Mouse (Mus musculus): ENCODE measurements around the gene Dlgap4. TPM values are rescaled to one million over a fixed set of nuclear protein-coding genes. Genes with fewer than 3 reads are reported as not detected.

Gene Dlgap4
- total and polyA plus RNA-seq, 3 experiments: 12.4 to 38.5 (median 12.7) TPM

- in situ Hi-C loops (cut with MboI; ENCODE audit: low pct_ligation_motif_present, low pct_unique_long_range_greater_than_20kb, low sequenced_read_pairs) (no loop called here), dilution Hi-C loops (cut with MboI; ENCODE audit: extremely low pct_ligation_motif_present, extremely low pct_unique_long_range_greater_than_20kb, low sequenced_read_pairs) (no loop called here)
- Histone ChIP-seq H3K79me2 (replicated peaks; ENCODE audit: control insufficient read depth, extremely low read depth, insufficient read depth, poor library complexity, severe bottlenecking) (no peaks in the 10 kb centered on the region), H3K27ac (ENCODE audit: insufficient read depth, low read depth) (no peak overlapping the region), H3K9me3 (replicated peaks; ENCODE audit: low read length) (no peaks in the 10 kb centered on the region), H3K4me2 (ENCODE audit: insufficient read depth, low read depth, poor library complexity, severe bottlenecking) (no peak overlapping the region), H3K9ac (ENCODE audit: insufficient read depth, low read depth) (no peak overlapping the region), H3K4me1 (ENCODE audit: control insufficient read depth in 1 of 2, insufficient read depth in 2 of 2) (no peaks in the 10 kb centered on the region), H3K36me3 (replicated peaks in 1 of 2; ENCODE audit: control insufficient read depth in 1 of 2, insufficient read depth in 1 of 2, low read length in 1 of 2) (peaks cover 21 to 42% of the 10 kb centered on the region in 2 experiments), H3K27me3 (replicated peaks) (no peaks in the 10 kb centered on the region), H3K4me3 (replicated peaks in 1 of 3; ENCODE audit: low read depth in 2 of 3, low read length in 2 of 3, poor library complexity in 1 of 3) (no peak overlapping the region)
- TF ChIP-seq PAX5 (IDR thresholded peaks at IDR 0.05; ENCODE audit: low read length): no peak
- no peak for TF ChIP-seq POLR2AphosphoS2 (IDR thresholded peaks at IDR 0.05; ENCODE audit: low read depth, low read length)
- TF ChIP-seq TBP (conservative IDR thresholded peaks at IDR 0.05; ENCODE audit: low read depth, low read length): no peak
- TF ChIP-seq POLR2A (IDR thresholded peaks at IDR 0.05; ENCODE audit: low read depth, low read length): no peak
- TF ChIP-seq MAX (IDR thresholded peaks at IDR 0.05; ENCODE audit: low read length): no peak
- no peak for TF ChIP-seq E2F4 (IDR thresholded peaks at IDR 0.05; ENCODE audit: insufficient replicate concordance, low read depth, low read length)
- no peak for TF ChIP-seq ZNF384 (IDR thresholded peaks at IDR 0.05; ENCODE audit: low read depth, low read length)
- no peak for TF ChIP-seq UBTF (IDR thresholded peaks at IDR 0.05; ENCODE audit: low read depth, low read length)
- no peak for TF ChIP-seq CHD2 (IDR thresholded peaks at IDR 0.05; ENCODE audit: low read length)
- no peak for TF ChIP-seq HCFC1 (IDR thresholded peaks at IDR 0.05; ENCODE audit: low read depth, low read length)
- TF ChIP-seq RCOR1 (conservative IDR thresholded peaks at IDR 0.05; ENCODE audit: low read depth, low read length): no peak
- no peak for TF ChIP-seq SMC3 (IDR thresholded peaks at IDR 0.05; ENCODE audit: low read depth, low read length)
- TF ChIP-seq USF2 (conservative IDR thresholded peaks at IDR 0.05; ENCODE audit: low read depth, low read length): no peak
- TF ChIP-seq MEF2A (IDR thresholded peaks at IDR 0.05; ENCODE audit: borderline replicate concordance, low read depth, low read length): no peak
- no peak for TF ChIP-seq MXI1 (IDR thresholded peaks at IDR 0.05; ENCODE audit: low read depth, low read length)
- TF ChIP-seq JUN (IDR thresholded peaks at IDR 0.05; ENCODE audit: insufficient read depth, low read depth, low read length): no peak
- no peak for TF ChIP-seq MAZ (IDR thresholded peaks at IDR 0.05; ENCODE audit: low read depth, low read length)
- TF ChIP-seq JUND (conservative IDR thresholded peaks at IDR 0.05; ENCODE audit: low read depth, low read length): no peak
- no peak for TF ChIP-seq ZKSCAN1 (IDR thresholded peaks at IDR 0.05; ENCODE audit: borderline replicate concordance, low read depth, low read length)
- no peak for DNase-seq (ENCODE audit: extremely low read depth)
Observed at GRCm38 (mm10) chr2:156571521-156571920, 42.0 kb upstream of the Dlgap4 start.

DNA sequence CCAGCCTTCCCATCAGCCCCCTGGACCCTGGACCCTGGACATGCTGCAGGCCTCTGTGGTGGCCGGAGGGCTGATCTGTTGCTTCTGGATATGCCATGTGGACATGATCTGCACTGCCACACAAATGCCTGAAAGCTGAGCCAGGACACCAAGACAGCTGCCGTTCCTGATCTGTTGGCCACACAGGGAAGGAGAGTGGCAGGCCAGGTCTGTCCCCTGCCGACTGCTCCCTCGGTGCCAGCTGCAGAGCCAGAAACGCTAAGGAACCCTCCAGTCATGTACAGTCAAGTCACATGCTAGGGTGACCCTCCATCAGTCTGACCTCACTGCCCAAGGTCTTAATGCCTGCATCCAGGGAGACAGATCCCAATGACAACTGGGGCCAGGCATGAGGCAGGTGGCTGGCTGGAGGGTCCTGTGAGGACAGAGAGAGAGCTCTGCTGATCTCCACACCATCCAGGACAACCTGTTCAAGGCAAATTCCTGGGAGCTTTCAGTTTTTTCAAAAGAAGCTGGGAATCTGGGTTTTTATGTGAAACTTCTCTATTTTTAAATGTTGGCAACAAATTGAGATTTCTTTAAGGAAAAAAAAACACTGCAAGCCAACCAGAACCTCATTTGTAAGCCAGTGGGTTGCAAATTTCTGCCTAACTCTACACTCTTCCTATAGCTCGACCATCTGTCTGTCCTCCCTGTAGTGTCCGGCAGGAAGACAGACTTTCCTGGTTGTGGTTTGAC is 36.5 kb upstream of the Dlgap4 start:
- Histone ChIP-seq H3K9ac (ENCODE audit: insufficient read depth, low read depth) (no peak overlapping the region), H3K27me3 (replicated peaks) (peaks cover 35% of the 10 kb centered on the region), H3K4me1 (ENCODE audit: control insufficient read depth in 1 of 2, insufficient read depth in 2 of 2) (no peaks in the 10 kb centered on the region), H3K4me3 (replicated peaks in 1 of 3; ENCODE audit: low read depth in 2 of 3, low read length in 2 of 3, poor library complexity in 1 of 3) (no peak overlapping the region), H3K36me3 (replicated peaks in 1 of 2; ENCODE audit: control insufficient read depth in 1 of 2, insufficient read depth in 1 of 2, low read length in 1 of 2) (no peaks in the 10 kb centered on the region), H3K9me3 (replicated peaks; ENCODE audit: low read length) (no peaks in the 10 kb centered on the region), H3K79me2 (replicated peaks; ENCODE audit: control insufficient read depth, extremely low read depth, insufficient read depth, poor library complexity, severe bottlenecking) (no peaks in the 10 kb centered on the region), H3K27ac (ENCODE audit: insufficient read depth, low read depth) (no peak overlapping the region), H3K4me2 (ENCODE audit: insufficient read depth, low read depth, poor library complexity, severe bottlenecking) (no peak overlapping the region)
- no peak for DNase-seq (ENCODE audit: extremely low read depth)
- in situ Hi-C loops (cut with MboI; ENCODE audit: low pct_ligation_motif_present, low pct_unique_long_range_greater_than_20kb, low sequenced_read_pairs) (loop anchor here (25.0 kb wide), 1 partner anchor 110 kb away; no protein-coding TSS in a partner anchor), dilution Hi-C loops (cut with MboI; ENCODE audit: extremely low pct_ligation_motif_present, extremely low pct_unique_long_range_greater_than_20kb, low sequenced_read_pairs) (no loop called here)
- TF ChIP-seq JUN (IDR thresholded peaks at IDR 0.05; ENCODE audit: insufficient read depth, low read depth, low read length): no peak
- no peak for TF ChIP-seq MAZ (IDR thresholded peaks at IDR 0.05; ENCODE audit: low read depth, low read length)
- no peak for TF ChIP-seq MEF2A (IDR thresholded peaks at IDR 0.05; ENCODE audit: borderline replicate concordance, low read depth, low read length)
- no peak for TF ChIP-seq EP300 (IDR thresholded peaks at IDR 0.05; ENCODE audit: low read length)
- TF ChIP-seq ZNF384 (IDR thresholded peaks at IDR 0.05; ENCODE audit: low read depth, low read length): no peak
- no peak for TF ChIP-seq TBP (conservative IDR thresholded peaks at IDR 0.05; ENCODE audit: low read depth, low read length)
- no peak for TF ChIP-seq E2F4 (IDR thresholded peaks at IDR 0.05; ENCODE audit: insufficient replicate concordance, low read depth, low read length)
- TF ChIP-seq CTCF (conservative IDR thresholded peaks at IDR 0.05 in 1 of 2, IDR thresholded peaks at IDR 0.05 in 1 of 2; ENCODE audit: low read depth in 2 of 2, low read length in 2 of 2): no peak
- TF ChIP-seq SMC3 (IDR thresholded peaks at IDR 0.05; ENCODE audit: low read depth, low read length): no peak
- no peak for TF ChIP-seq POLR2AphosphoS2 (IDR thresholded peaks at IDR 0.05; ENCODE audit: low read depth, low read length)
- TF ChIP-seq NRF1 (IDR thresholded peaks at IDR 0.05; ENCODE audit: low read depth, low read length): no peak
- no peak for TF ChIP-seq MAX (IDR thresholded peaks at IDR 0.05; ENCODE audit: low read length)
- no peak for TF ChIP-seq HCFC1 (IDR thresholded peaks at IDR 0.05; ENCODE audit: low read depth, low read length)
- no peak for TF ChIP-seq TCF12 (IDR thresholded peaks at IDR 0.05; ENCODE audit: low read depth, low read length)
